Mouse (Mus musculus) cortical plate, adult 2 months (tissue): ENCODE results near the gene Dusp14. TPM values are rescaled to one million over a fixed set of nuclear protein-coding genes. Genes with fewer than 3 reads are reported as not detected.
A peak's percentile ranks its signal among the peaks of the same experiment; 100 is the strongest.

Experiments used
- H3K27ac ChIP-seq: fragments of 200-500 bp; 2 replicates; pipeline ENCODE4 v1.5.1; 2012; ENCODE audit warnings: low read length, control low read depth, inconsistent platforms; ENCODE audit not compliant: insufficient read depth
- H3K4me1 ChIP-seq: fragments of 200-500 bp; 2 replicates; pipeline ENCODE4 v1.6.1; 2011; ENCODE audit warnings: low read length; ENCODE audit not compliant: control insufficient read depth, insufficient read depth
- H3K4me3 ChIP-seq: fragments of 200-500 bp; 2 replicates; pipeline ENCODE4 v1.5.1; 2011; ENCODE audit warnings: mild to moderate bottlenecking, low read length, control low read depth; ENCODE audit not compliant: insufficient read depth
- CTCF ChIP-seq: fragments of 200-500 bp; IDR thresholded peaks from 2 replicates; pipeline ENCODE4 v1.5.1; 2011; ENCODE audit warnings: mild to moderate bottlenecking, control low read depth, low read length; ENCODE audit not compliant: insufficient read depth; ENCODE audit errors: extremely low read depth
- POLR2A ChIP-seq: fragments of 200-500 bp; IDR thresholded peaks from 2 replicates; pipeline ENCODE4 v1.6.1; 2011; ENCODE audit warnings: mild to moderate bottlenecking, low read length, control low read depth; ENCODE audit not compliant: insufficient read depth; ENCODE audit errors: extremely low read depth
- polyA plus RNA-seq: library from polyadenylated mRNA; depleted of rRNA; stranded (reverse); fragments of >200 nt; gene quantifications from 2 replicates; pipeline ENCODE4 v1.2.3, GENCODE M21; 2012; rRNA removed

The Dusp14 gene
- 112 and 119 TPM in 2 replicates for polyA plus RNA-seq

- H3K4me1 ChIP-seq = peaks cover 17% of the 10 kb centered on the region
- peak within 1 kb of the TSS; percentile 71 for H3K4me3 ChIP-seq
- TF ChIP-seq POLR2A (no peak), CTCF (no peak)
- peak within 1 kb of the TSS; percentile 58 for H3K27ac ChIP-seq
These were observed at the start of gene Dusp14 for GRCm38 (mm10) chr11:84069034-84069370. Dusp14 (minus strand) TSS chr11:84069261.

GRCm38 (mm10) chr11:84117431-84117830, 48.4 kb upstream of the Dusp14 start:
- H3K4me1 ChIP-seq = peaks cover 4% of the 10 kb centered on the region; the same call in 1 of the 2 replicates
- TF ChIP-seq POLR2A = no peak
- no peak for TF ChIP-seq CTCF
- H3K27ac ChIP-seq = no peak overlapping the region
- no peak overlapping the region for H3K4me3 ChIP-seq

- TF ChIP-seq CTCF (no peak), POLR2A (no peak)
- no peak overlapping the region for H3K27ac ChIP-seq
- H3K4me3 ChIP-seq = no peak overlapping the region
- H3K4me1 ChIP-seq = peaks cover 4% of the 10 kb centered on the region; the same call in 1 of the 2 replicates
These were observed 47.2 kb upstream of the Dusp14 start for GRCm38 (mm10) chr11:84116221-84116620.

- H3K4me1 ChIP-seq = peaks cover 4% of the 10 kb centered on the region; the same call in 1 of the 2 replicates
- no peak overlapping the region for H3K4me3 ChIP-seq
- no peak overlapping the region for H3K27ac ChIP-seq
- TF ChIP-seq CTCF (no peak), POLR2A (no peak)
These were observed 46.6 kb upstream of the Dusp14 start for GRCm38 (mm10) chr11:84115646-84116045.

- Histone ChIP-seq H3K4me1 (peaks cover 4% of the 10 kb centered on the region; the same call in 1 of the 2 replicates), H3K4me3 (no peak overlapping the region), H3K27ac (peak overlapping the region; percentile 67; the same call in 1 of the 2 replicates)
- TF ChIP-seq POLR2A = no peak
- TF ChIP-seq CTCF = no peak
These were observed 44.6 kb upstream of the Dusp14 start for GRCm38 (mm10) chr11:84113623-84114022.

- Histone ChIP-seq H3K27ac (no peak overlapping the region), H3K4me1 (no peaks in the 10 kb centered on the region), H3K4me3 (no peak overlapping the region)
- no peak for TF ChIP-seq POLR2A
- TF ChIP-seq CTCF = no peak
These were observed 38.1 kb upstream of the Dusp14 start for GRCm38 (mm10) chr11:84107137-84107536.

- no peak overlapping the region for H3K27ac ChIP-seq
- no peak overlapping the region for H3K4me3 ChIP-seq
- no peaks in the 10 kb centered on the region for H3K4me1 ChIP-seq
- TF ChIP-seq CTCF (no peak), POLR2A (no peak)
These were observed 35.0 kb upstream of the Dusp14 start for GRCm38 (mm10) chr11:84104036-84104435.

GRCm38 (mm10) chr11:84101182-84101581, 32.1 kb upstream of the Dusp14 start:
- no peak overlapping the region for H3K4me3 ChIP-seq
- TF ChIP-seq POLR2A (no peak), CTCF (no peak)
- 0 out of 2 replicates have a peak, but pooled peaks cover 1% of the 10 kb centered on the region for H3K4me1 ChIP-seq
- no peak overlapping the region for H3K27ac ChIP-seq

- TF ChIP-seq POLR2A (no peak), CTCF (no peak)
- H3K27ac ChIP-seq = peak overlapping the region; percentile 24
These were observed 28.4 kb upstream of the Dusp14 start for GRCm38 (mm10) chr11:84097251-84097998.

GRCm38 (mm10) chr11:84095084-84095483, 26.0 kb upstream of the Dusp14 start:
- TF ChIP-seq POLR2A = no peak
- TF ChIP-seq CTCF = no peak
- H3K4me1 ChIP-seq = 0 out of 2 replicates have a peak, but pooled peaks cover 1% of the 10 kb centered on the region
- H3K4me3 ChIP-seq = no peak overlapping the region
- H3K27ac ChIP-seq = no peak overlapping the region

More at GRCm38 (mm10) chr11:84097251-84097998, 28.4 kb upstream of the Dusp14 start:
- H3K4me1 ChIP-seq = 0 out of 2 replicates have a peak, but pooled peaks cover 1% of the 10 kb centered on the region
- no peak overlapping the region for H3K4me3 ChIP-seq
